21 mouse cellular contexts compared by ENCODE assay signal in genomic region chr10:80779565-80779964, GRCm38 (mm10). TPM values are rescaled to one million over a fixed set of nuclear protein-coding genes. Genes with fewer than 3 reads are reported as not detected.
"Had no signal": no experiment of that assay in that cellular context is flagged by ENCODE, and none has a peak within 500 bp of the region (broad histone marks: within the 10 kb centered on the region; RNA-seq: fewer than 3 reads in every experiment).

No protein-coding gene starts in this region.

- ATAC-seq: lung, postnatal 0 days had no signal

- H3K9ac ChIP-seq: limb, embryonic 13.5 days; liver, embryonic 13.5 days; lung, embryonic 14.5 days; stomach, embryonic 15.5 days had no signal

- H3K27me3 ChIP-seq: limb, embryonic 13.5 days; liver, embryonic 13.5 days; stomach, embryonic 15.5 days had no signal

- H3K4me3 ChIP-seq: limb, embryonic 10.5 days; limb, embryonic 13.5 days; liver, embryonic 13.5 days; stomach, embryonic 15.5 days had no signal

- H3K4me2 ChIP-seq: limb, embryonic 13.5 days; liver, embryonic 13.5 days; lung, embryonic 14.5 days; midbrain, embryonic 11.5 days; stomach, embryonic 15.5 days had no signal

- H3K9me3 ChIP-seq: limb, embryonic 10.5 days; limb, embryonic 13.5 days; liver, embryonic 13.5 days; stomach, embryonic 15.5 days had no signal

- H3K27ac ChIP-seq: limb, embryonic 10.5 days; limb, embryonic 13.5 days; liver, embryonic 13.5 days; stomach, embryonic 15.5 days had no signal

- DNase-seq: kidney, adult 18-20 months; kidney, adult 9 months; kidney, postnatal 14 days; kidney, postnatal 4 days; liver; liver, embryonic 13.5 days; lung, embryonic 14.5 days; lung, postnatal 4 days; midbrain, embryonic 14.5 days; retina, postnatal 1 day; right cerebral cortex, postnatal 4 days; thymus, postnatal 25 days had no signal

- H3K4me1 ChIP-seq: stomach, embryonic 15.5 days had no signal

RNA-seq across cellular contexts. Expression of gene Amh, which starts 25.5 kb away (rescaled TPM):
- total RNA-seq: megakaryocyte progenitor cell, adult 5-6 weeks had no signal
- polyA plus RNA-seq: limb, embryonic 10.5 days; limb, embryonic 13.5 days; liver, embryonic 13.5 days; midbrain, embryonic 11.5 days; midbrain, embryonic 14.5 days; midbrain, postnatal 0 days; neural tube, embryonic 11.5 days; stomach, embryonic 15.5 days had no signal

RNA-seq across cellular contexts. Expression of gene Jsrp1, which starts 33.7 kb away (rescaled TPM):
- total RNA-seq: megakaryocyte progenitor cell, adult 5-6 weeks; megakaryocyte-erythroid progenitor cell, adult 5-6 weeks; midbrain, postnatal 0 days had no signal
